Mouse (Mus musculus) megakaryocyte, embryonic 14.5 days (primary cell): ENCODE data around the gene Fez2.

Experiments
- FLI1 ChIP-seq: IDR thresholded peaks from 2 replicates; pipeline ENCODE4 v1.6.1; 2012; ENCODE audit warnings: low read length, inconsistent platforms, mixed read lengths
- GATA1 ChIP-seq: IDR thresholded peaks from 3 replicates; pipeline ENCODE4 v1.6.1; 2012; ENCODE audit warnings: mixed read lengths, low read length, inconsistent platforms, borderline replicate concordance

DNA sequence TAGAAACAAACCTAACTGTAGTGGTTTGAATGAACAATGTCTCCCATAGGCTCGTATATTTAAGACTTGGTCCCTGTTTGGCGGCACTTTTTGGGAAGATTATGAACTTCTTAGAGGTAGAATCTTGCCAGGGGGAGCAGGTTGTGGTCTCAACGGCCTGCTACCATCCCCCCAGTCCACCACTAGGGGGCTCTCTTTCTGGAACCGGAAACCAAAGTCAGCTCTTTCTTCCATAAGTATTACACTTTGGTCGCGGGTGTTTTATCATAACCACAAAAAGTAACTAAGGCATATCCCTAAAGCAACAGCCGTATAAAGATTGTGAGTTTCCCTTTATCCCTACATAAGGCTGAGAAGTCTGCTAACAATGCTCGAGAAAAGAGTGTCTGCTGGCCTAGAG, 12.4 kb upstream of the Fez2 start:
- TF ChIP-seq GATA1 (no peak), FLI1 (no peak)
